Mouse (Mus musculus): Measurements from ENCODE around the gene Ern1.

DNA sequence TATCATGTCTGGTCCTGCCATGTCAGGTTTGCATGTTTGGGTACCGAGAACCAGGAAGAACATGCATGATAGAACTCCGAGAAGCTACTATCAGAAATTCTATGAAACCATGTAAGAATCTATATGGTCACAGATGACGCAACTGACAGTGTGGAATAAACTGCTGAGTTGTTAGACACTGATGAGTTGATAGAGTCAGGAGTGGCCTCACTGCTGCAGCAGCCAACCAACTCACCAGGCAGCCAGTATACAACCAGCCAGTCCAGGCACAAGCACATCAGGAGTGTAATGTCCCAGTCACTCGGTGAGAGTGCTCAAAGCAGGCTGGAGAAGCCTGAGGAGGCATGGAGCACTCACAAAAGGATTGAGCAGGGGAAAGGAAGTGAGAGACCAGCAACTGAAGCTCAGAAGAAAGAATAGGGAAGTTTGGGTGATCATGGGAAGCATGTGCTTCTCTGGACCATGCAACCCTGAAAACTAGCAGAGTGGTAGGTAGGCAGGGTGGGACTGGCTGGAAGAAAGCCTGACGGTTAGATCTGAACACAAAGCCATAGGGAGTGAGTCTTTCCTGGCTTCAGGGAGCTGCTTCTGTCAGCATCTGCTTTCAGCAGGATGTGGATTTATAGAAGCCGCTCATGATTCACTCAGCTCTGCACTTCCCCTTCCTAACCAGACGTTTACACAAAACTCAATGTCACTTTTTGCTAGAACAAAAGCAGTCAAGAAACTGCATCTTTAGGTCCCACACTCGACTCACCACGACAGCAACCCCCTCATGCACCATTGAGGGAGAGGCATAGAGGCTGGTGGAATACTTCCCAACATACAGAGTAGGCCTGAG lies 68.2 kb downstream of the Ern1 start:
- TF ChIP-seq EP300 (IDR thresholded peaks at IDR 0.05; ENCODE audit: low read depth) (no peak), CTCF (IDR thresholded peaks at IDR 0.05; ENCODE audit: low read depth) (no peak)
